Mouse (Mus musculus): ENCODE data around the gene Slx1b.

DNA sequence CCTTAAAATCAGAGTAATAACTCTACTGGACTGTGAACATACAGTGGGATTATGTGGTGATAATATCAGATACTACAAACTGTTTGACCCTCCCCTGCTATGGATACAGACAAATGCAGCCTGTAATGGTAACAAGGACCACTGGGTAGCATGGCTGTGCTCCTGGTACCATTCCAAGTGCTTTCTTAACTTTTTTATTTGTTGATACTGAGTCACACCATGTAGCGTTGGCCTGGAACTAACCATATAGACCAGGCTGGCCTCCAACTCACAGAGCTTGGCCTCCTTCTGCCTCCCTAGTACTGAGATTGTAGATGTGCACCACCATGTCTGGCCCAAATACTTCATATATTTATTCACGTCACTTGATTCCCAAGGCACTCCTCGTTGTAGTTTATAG lies 30.3 kb downstream of the Slx1b start:
- TF ChIP-seq POLR2A (IDR thresholded peaks at IDR 0.05; ENCODE audit: borderline replicate concordance, extremely low read depth, low read depth, low read length) (no peak), CTCF (IDR thresholded peaks at IDR 0.05; ENCODE audit: insufficient read depth, low read length) (no peak)

All from lung, adult 2 months (tissue).